Mouse (Mus musculus): ENCODE measurements at regions not wholly inside any gene's neighbourhood (a gene's known extent, or its start where the extent isn't known, plus 50 kb on each side); places are given as distances from the start of the nearest gene placed in this dataset.

DNA sequence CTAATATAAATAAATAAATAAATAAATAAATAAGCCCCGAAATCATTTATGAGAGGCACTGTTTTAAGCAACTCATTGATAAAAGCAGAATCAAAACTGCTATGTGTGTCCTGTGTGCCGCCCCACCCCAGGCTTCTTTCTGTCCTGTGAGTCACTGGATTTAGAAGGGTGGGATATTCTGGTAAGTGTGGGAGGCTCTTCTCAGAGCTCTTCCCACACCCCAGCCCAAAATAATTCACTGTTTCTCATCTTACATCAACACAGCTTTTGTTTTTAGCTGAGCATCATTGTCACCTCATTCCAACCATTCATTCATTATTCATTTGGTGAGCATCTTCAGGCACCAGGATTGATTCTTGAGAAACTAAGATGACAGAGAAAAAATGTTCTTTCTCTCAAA lies 118.4 kb downstream of the Barx2 start:
- no peak for ATAC-seq (replicated peaks; ENCODE audit: poor library complexity, severe bottlenecking)

- ATAC-seq (replicated peaks; ENCODE audit: poor library complexity, severe bottlenecking), result no peak
Measured at GRCm38 (mm10) chr9:31775956-31776355, 137.3 kb downstream of the Barx2 start.

DNA sequence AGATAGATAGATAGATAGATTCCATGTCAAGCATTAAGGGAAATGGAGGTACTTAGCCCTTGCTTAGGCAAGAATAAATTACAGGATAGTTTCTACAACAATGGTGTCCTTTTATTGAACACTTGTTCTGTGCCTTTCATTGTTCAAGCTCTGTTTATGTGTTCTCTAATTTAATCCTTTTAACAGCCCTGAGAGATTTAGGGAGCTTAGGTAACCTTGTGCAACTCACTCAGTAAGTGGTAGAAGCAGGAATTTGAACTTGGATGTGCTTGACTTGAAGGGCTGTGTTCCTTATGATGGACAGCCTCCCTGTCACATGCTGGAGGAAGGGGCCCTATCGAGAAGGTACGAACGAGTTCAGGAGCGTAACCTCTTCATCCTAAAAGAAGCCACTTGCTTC lies 147.9 kb downstream of the Barx2 start:
- ATAC-seq (replicated peaks; ENCODE audit: poor library complexity, severe bottlenecking), result no peak

GRCm38 (mm10) chr9:31757894-31758561 lies 155.2 kb downstream of the Barx2 start:
- ATAC-seq (replicated peaks; ENCODE audit: poor library complexity, severe bottlenecking), result no peak

DNA sequence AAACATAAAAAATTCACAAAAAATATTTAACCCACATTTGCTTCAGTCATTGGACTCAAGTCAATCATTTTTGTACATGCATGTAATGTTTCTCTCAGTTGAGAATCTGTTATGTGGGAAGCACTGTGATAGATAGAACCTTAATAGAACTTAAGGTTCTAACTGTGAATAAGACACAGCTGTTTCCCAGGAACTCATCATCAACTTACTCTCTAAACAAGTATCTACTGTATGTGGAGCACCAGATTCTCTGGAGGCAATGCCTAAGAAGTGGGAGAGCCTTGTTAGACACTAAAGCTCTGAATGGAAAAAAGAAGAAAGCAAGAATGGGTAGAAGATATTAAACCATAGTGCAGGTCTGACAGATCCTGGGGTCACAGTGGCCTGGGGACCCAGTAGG lies 182.8 kb downstream of the Barx2 start:
- no peak for ATAC-seq (replicated peaks; ENCODE audit: poor library complexity, severe bottlenecking)

GRCm38 (mm10) chr9:31719309-31719708 lies 194.0 kb downstream of the Barx2 start:
- ATAC-seq (replicated peaks; ENCODE audit: poor library complexity, severe bottlenecking), result no peak

DNA sequence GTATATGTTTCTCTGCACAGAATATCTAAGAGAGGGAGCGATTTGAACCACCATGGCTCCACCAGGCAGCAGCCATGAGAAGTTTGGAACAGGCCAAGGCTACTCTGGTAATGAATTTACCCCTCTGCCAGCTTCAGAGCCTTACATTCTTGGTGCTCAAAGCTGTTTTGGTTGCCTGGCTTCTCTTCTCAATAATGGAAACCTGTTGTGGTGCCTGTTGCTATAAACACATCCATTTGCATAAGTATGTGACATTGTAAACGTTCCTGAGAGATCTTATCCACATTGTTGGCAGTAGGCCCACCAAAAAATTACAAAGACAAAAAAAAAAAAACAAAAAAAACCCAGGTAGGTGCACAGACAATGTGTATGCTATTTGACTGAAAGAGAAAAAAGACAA lies 203.2 kb downstream of the Barx2 start:
- no peak for ATAC-seq (replicated peaks; ENCODE audit: poor library complexity, severe bottlenecking)

GRCm38 (mm10) chr9:31706688-31707087 lies 206.6 kb downstream of the Barx2 start:
- ATAC-seq (replicated peaks; ENCODE audit: poor library complexity, severe bottlenecking), result no peak

GRCm38 (mm10) chr9:31690921-31691475 lies 222.3 kb downstream of the Barx2 start:
- no peak for ATAC-seq (replicated peaks; ENCODE audit: poor library complexity, severe bottlenecking)

- ATAC-seq (replicated peaks; ENCODE audit: poor library complexity, severe bottlenecking), result no peak
Measured at GRCm38 (mm10) chr9:31688398-31688705, 224.1 kb upstream of the Tmem45b start.

DNA sequence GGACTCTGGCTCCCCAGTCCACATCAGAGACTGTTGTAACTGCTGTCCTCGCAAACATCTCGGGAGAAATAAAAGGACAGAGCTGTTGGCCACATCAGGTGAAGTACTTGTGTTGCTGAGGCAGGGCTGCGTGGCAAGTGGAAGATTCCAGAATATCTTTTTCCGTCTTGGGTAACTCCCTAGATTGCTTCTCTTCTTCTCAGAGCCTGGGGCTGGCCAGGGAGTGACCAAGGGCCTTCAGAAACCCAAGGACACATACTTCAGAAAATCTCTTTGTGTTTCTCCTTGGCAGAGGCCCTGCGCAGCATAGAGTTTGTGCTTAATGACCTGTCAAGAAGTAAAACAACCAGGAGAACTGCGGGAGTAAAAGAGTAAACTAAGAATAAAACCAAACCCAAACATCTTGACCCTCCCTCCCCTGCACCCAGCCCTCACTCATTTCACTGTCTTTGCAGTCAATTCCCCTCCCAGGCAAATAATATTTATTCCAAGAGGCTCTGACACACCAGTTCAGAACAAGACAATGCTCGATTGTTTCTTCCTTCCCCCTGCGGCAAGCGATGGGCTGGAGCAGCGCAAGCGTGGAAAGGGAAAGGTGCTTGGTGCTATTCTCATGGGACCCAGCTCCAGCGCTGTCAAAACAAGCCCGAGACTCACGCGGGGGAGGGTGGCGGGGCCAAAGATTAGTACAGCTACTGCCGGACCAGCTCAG lies 223.6 kb upstream of the Tmem45b start:
- no peak for ATAC-seq (replicated peaks; ENCODE audit: poor library complexity, severe bottlenecking)

GRCm38 (mm10) chr9:31686466-31686865 lies 222.2 kb upstream of the Tmem45b start:
- ATAC-seq (replicated peaks; ENCODE audit: poor library complexity, severe bottlenecking), result no peak

- no peak for ATAC-seq (replicated peaks; ENCODE audit: poor library complexity, severe bottlenecking)
Measured at GRCm38 (mm10) chr9:31684812-31685188, 220.5 kb upstream of the Tmem45b start.

DNA sequence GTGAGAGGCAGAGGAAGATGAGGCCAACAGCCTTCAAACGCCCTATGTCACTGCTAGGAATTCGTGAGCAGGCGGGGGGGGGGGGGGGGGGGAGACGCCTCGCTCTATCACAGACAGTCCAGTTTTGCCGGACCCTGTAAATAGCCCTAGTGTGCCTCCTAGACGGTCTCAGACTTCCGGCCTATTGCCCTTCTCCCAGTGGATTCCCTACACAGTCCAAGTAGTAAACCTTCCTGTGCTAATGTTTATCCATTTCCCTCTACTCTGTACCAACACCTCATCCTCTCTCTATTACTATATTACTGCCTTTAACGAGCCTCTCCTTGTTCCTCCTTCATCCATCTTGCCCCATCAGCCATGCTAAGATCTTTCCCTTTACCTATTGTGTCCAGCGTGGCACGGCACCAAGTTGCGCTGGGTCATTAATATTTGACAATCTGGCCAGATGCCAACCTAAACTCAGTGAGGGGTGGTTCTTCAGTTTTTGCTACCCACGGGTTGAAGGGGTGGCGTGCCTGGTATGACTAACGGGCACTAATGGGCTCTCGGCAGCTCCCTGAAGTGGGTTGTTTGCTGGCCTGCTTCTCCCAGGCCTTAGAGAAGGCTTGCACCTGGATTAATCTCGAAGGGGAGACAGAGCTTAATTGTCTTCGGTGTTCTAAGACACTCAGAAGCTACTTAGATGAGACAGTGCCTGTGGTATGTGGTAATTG lies 220.0 kb upstream of the Tmem45b start:
- no peak for ATAC-seq (replicated peaks; ENCODE audit: poor library complexity, severe bottlenecking)

DNA sequence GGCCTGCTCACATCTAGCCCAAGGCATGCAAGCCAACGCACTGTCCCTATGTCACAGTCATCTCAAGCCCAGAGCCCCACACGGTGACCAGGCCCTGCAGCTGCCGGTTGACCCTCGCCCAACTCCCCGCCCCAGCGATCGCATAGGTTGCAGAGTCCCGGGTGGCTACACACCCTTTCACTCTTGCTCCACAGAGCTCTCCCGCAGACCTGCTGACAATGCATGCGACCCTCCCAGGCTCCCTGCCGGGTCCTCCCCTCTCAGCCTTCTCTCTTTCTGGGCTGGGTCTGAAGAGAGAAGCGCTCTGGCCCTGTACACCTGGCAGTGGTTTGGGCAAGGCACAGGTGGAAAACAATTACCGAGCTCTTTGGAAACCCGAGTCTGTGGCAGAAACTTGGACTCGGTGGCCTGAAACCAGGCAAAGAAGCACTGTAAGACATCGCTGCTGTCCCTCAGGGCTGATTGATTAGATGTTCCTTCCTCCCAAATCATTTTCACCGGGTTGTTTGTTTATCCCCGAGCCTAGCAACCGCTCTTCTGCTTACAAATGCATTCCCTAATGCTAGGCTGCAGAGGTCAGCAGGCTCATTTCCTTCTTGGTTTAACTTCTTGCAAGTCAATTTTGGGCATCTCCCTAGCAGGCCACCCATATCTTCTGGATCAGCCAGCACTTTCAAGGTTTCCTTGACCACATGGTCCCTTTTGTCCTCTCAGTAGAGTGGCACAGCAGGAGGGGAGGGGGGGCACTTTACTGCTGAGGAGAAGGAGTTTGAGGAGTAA lies 219.2 kb upstream of the Tmem45b start:
- ATAC-seq (replicated peaks; ENCODE audit: poor library complexity, severe bottlenecking), result no peak

DNA sequence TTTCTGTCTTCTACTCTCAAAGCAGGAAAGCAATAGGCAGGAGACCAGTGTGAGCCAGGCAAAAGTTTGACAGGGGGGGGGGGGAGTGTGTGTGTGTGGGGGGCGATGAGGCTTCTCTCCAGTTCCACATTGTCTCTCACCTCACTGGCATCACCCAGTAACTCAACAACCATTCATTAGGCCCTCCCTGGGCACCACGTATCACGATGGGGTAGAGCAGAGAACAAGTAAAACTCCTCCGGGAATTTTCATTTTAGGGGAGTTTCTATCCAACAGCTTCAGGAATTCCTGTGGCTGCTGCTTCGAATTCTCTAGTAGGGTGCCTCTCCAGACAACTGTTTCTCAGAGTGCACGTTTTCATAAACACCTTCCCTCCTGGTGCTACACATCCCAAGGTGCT lies 218.6 kb upstream of the Tmem45b start:
- no peak for ATAC-seq (replicated peaks; ENCODE audit: poor library complexity, severe bottlenecking)

DNA sequence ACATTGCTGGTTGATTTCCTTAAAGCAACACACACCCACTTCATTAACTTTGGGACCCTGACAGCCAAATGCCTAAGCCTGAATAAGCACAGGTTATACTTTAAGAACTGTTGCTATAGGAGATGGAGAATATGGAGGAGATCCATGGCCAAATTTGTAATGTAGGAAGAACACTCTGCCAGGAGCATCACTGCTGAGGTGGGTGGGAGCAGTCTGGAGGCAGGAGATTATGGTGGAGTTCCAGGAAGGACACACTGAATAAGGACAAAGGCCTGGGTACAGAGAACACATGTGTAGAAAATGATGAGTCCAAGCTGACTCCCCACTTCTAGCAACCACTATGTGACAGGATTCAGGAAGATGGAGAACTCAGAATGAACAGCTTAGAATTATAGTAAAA lies 212.9 kb upstream of the Tmem45b start:
- ATAC-seq (replicated peaks; ENCODE audit: poor library complexity, severe bottlenecking), result no peak

GRCm38 (mm10) chr9:31659026-31659425 lies 194.8 kb upstream of the Tmem45b start:
- ATAC-seq (replicated peaks; ENCODE audit: poor library complexity, severe bottlenecking), result no peak

GRCm38 (mm10) chr9:31657612-31658011 lies 193.3 kb upstream of the Tmem45b start:
- no peak for ATAC-seq (replicated peaks; ENCODE audit: poor library complexity, severe bottlenecking)

- ATAC-seq (replicated peaks; ENCODE audit: poor library complexity, severe bottlenecking), result no peak
Measured at GRCm38 (mm10) chr9:31656676-31657075, 192.4 kb upstream of the Tmem45b start.

- no peak for ATAC-seq (replicated peaks; ENCODE audit: poor library complexity, severe bottlenecking)
Measured at GRCm38 (mm10) chr9:31654747-31655146, 190.5 kb upstream of the Tmem45b start.
